Mouse (Mus musculus) kidney, adult 8-10 months (tissue): ENCODE measurements around the gene Dapk3.
A peak's percentile ranks its signal among the peaks of the same experiment; 100 is the strongest.
"Not testable (repeated sequence)": the region's sequence is repeated elsewhere in the genome, so short reads cannot be mapped to it uniquely, and the experiment has no call there.

ENCODE experiments used
- DNase-seq, 2 experiments: peaks; one replicate each; pipeline ENCODE4 v3.0.0; 2022

Dapk3 gene

GRCm38 (mm10) chr10:81201807-81202758 lies 19.3 kb downstream of the Dapk3 start, which contains the start of gene Nmrk2:
Gene Nmrk2 (minus strand): TSS chr10:81202051.
- no peak for DNase-seq

- DNase-seq, result no peak
Measured at GRCm38 (mm10) chr10:81202978-81203720, 20.3 kb downstream of the Dapk3 start.

DNA sequence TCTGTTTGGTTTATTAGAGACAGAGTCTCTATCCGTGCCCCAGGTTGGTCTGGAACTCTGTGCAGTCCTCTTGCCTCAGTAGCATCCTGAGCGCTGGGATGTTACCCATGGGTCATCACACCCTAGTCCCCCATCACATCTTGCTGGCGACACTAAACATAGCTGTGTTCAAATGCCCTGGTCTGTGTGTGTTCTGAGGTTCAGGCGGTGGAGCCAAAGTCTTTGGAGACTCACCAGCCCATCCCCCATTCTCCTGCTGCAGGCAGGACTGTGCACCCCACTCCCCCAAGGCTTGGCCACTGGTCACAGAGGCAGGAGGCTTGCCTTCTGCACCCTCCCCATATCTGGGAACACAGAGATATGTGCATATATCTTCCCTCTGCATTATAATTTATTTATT lies 21.3 kb downstream of the Dapk3 start:
- DNase-seq, result no peak

GRCm38 (mm10) chr10:81210154-81210553 lies 27.3 kb downstream of the Dapk3 start:
- DNase-seq, result no peak

GRCm38 (mm10) chr10:81216260-81216659 lies 33.5 kb downstream of the Dapk3 start:
- DNase-seq, result no peak

DNA sequence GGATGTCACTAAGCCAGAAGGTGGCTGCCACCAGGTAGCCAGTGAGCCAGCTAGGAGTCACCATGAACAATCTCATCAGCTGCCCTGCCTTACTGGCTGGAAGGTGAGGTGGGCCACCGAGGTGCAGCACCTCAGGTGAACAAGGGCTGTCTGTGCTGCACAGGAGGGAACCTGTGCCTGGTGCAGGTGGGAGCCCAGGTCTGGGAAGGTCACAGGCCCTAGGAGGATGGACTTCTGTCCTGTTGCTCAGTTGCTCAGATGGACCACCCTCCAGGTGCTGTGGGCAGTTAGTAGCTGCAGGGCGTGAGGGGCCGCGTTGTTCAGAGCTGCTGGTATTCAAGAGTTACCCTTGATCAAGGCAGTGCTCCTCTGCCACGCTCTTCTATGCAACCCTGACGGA lies 34.0 kb downstream of the Dapk3 start:
- no peak for DNase-seq

DNA sequence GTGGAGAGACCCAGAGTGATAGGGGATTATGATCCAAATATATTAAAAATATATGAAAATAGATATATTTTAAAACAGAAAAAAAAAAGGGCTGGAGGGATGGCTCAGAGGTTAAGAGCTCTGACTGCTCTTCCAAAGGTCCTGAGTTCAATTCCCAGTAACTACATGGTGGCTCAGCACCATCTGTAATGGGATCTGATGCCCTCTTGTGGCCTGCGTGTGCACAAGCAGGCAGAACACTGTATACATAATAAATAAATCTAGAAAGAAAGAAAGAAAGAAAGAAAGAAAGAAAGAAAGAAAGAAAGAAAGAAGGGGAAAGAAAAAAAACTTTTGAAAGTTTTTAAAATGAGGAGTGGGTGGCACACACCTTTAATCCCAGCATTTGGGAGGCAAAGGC lies 34.5 kb downstream of the Dapk3 start:
- DNase-seq, result not testable (repeated sequence)

DNA sequence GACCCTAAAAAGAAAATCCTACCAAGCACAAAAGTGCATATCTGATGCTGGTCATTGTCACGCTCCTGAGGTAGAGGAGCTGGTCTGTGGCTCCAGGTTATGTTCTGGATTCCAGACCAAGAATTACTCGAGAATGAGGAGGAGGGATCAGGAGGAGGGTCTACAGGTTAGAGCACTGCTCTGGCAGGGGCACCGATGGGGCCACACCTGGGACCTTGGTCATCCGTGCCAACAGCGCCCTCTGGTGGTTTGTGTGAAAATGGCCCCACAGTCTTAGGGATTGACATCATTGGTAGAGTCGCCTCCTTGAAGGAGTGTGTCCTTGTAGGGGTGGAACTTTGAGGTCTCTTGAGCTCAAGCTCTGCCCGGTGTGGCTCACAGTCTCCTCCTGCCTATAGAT lies 35.2 kb downstream of the Dapk3 start:
- DNase-seq, result peak; percentile 52 to 79

DNA sequence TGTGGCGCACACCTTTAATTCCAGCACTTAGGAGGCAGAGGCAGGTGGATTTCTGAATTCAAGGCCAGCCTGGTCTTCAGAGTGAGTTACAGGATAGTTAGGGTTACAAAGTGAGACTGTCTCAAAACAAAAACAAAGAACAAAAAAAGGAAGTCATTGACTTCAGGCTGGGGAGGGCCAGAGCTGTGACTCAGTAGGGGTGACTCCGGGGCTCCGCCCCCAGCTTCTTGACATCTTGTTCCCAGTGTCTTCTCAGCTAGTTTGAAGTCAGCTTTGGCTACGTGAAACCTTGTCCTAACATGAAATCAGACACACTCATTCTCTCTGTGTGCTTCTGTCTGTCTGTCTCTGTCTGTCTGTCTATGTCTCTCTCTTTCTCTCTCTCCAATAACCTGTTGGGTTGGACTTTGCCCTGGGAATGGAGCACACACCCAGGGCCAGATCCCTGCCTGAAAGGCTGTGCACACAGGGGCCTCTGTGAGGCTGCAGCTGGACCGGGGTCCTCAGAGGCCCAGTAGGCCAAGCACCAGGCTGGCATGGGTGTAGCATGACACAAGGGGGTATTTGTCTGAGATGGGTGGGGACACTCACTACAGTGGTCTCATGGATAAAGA lies 38.7 kb downstream of the Dapk3 start:
- no peak for DNase-seq

GRCm38 (mm10) chr10:81223731-81224130 lies 40.9 kb downstream of the Dapk3 start:
- DNase-seq, result not testable (repeated sequence)

DNA sequence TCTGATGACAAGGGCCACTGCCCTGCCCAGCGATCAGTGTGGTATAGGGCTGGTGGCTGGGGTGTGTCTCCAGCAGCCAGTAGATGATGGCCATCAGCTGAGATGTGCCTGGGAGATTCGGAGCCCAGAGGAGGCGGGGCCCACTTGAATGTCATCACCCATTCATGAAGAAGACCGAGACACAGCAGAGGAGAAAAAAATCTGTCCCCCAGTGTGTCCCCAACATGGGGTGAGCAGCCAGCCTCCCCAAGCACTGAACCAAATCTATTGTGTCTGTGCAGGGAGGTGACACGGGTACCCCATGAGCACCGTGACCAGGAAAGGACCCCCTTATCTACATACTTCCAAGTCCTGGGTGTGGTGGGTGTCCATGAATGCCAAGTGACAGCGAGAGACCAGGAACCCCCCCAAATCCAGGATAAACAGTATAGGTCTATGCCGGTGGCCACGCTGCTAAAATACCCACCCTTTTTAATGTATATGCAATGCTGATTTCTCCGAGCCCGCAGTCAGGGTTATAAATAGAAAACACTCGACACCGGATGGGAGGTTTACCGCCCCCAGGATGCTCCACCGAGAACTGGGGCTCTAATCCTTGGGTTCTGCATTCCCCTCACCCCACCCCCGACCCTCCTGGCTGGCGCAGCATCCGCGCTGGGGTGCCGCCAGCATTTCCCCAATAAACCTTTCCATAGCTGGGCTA lies 47.1 kb downstream of the Dapk3 start:
- DNase-seq, result no peak

GRCm38 (mm10) chr10:81230438-81231332 lies 47.9 kb downstream of the Dapk3 start, which contains the start of gene Atcay:
Gene Atcay (minus strand): TSS chr10:81230833.
- DNase-seq, result no peak

GRCm38 (mm10) chr10:81231436-81231835 lies 48.6 kb downstream of the Dapk3 start:
- DNase-seq, result no peak

- peak; percentile 91 to 93 for DNase-seq
Measured at GRCm38 (mm10) chr10:81232580-81233225, 49.9 kb downstream of the Dapk3 start, which contains the start of gene Zfr2. Gene Zfr2 (plus strand): TSS chr10:81233155.

DNA sequence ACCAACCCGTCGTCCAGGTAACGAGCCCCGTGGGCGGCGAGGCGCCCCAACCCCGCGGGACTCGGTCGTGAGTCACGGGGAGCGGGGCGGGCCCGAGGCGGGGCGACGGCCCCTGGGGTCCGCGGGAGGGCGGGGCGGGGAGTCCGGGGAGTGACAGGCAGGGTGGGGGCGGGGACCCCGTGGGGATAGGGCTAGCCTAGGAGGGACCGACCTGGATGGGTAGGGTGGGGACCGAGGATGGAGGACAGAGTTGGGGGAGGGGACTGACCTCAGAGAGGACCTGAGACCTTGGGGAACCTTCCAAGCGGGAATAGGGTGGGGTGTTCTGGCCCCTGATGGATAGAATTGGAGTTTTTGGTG lies 50.4 kb downstream of the Dapk3 start:
- no peak for DNase-seq

DNA sequence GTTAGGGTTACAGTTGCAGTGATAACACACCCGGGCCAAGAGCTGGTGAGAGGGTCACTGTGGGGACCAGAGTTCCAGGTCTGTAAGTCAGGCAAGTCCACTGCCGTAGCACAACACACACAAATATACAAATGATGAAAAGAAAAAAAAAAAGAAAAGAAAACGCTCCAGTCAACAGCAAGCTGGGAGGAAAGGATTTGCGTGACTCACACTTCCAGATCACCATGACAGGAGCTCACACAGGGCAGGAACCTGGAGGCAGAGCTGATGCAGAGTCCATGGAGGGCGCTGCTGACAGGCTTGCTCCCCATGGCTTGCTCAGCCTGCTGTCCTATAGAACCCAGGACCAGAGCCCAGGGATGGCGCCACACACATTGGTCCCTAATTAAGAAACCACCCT lies 51.4 kb downstream of the Dapk3 start:
- DNase-seq, result no peak

- DNase-seq, result no peak
Measured at GRCm38 (mm10) chr10:81236471-81237268, 53.9 kb downstream of the Dapk3 start.

DNA sequence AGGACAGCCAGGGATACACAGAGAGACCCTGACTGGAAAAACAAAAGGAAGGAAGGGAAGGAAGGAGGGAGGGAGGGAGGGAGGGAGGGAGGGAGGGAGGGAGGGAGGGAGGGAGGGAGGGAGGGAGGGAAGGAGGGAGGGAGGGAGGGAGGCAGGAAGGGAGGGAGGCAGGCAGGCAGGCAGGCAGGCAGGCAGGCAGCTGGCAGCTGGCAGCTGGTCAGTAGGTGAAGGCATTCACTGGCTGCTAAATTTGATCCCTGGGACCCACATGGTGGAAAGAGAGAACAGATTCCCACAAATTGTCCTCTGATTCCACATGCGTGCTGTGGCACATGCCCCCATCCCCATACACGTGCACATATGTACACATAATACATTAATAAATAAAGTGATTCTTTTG lies 55.8 kb downstream of the Dapk3 start:
- DNase-seq, result no peak

DNA sequence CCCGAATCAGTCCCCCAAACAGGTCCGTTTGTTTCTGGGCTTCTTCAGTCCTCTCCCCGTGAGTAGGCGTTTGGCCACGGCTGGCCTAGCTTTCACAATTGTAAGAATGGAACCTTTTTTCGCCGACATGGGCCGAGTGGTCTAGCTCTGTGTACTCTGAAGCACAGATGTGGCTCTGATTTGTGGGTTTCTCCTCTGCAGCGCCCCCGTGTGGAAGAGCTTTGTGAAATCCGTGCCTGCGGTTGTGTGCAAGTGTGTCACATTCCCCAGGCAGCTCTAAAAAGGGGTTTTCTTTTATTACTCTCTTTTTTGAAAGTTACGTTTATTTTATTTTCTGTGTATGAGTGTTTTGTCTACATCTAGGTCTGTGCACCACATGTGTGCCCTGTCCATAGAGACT lies 58.1 kb downstream of the Dapk3 start:
- no peak for DNase-seq

- DNase-seq, result no peak
Measured at GRCm38 (mm10) chr10:81242021-81242420, 59.2 kb downstream of the Dapk3 start.
